In genomic region chr12:100187756-100188430, GRCm38 (mm10) we compare ENCODE assay signal across 7 mouse cellular contexts. TPM values are rescaled to one million over a fixed set of nuclear protein-coding genes. Genes with fewer than 3 reads are reported as not detected.
DNase-seq lines count a peak whose midpoint lies in the region; ATAC-seq and TF ChIP-seq lines count a peak whose summit lies in the region.

No protein-coding gene starts in this region.

- H3K4me3 ChIP-seq in spleen, adult 2 months (ENCODE audit: extremely low read depth, insufficient read depth, insufficient read length), result peak overlapping the region; percentile 70
- peak overlapping the region; percentile 62 for H3K4me3 ChIP-seq in heart, postnatal 0 days (ENCODE audit: low read depth, low read length)
- peak overlapping the region; percentile 70 for H3K4me3 ChIP-seq in limb, embryonic 10.5 days
- H3K4me3 ChIP-seq in midbrain, embryonic 14.5 days (replicated peaks; ENCODE audit: low read depth, low read length), result peak overlapping the region; percentile 64

- no peak for TF ChIP-seq EP300 in heart, postnatal 0 days (IDR thresholded peaks at IDR 0.05; ENCODE audit: low read depth)

- ATAC-seq in heart, postnatal 0 days (ENCODE audit: insufficient read depth, low read depth), result no peak
- no peak for ATAC-seq in midbrain, embryonic 14.5 days (ENCODE audit: low FRiP score, low TSS enrichment)
- ATAC-seq in monocyte, adult 5-6 weeks (replicated peaks; ENCODE audit: insufficient number of reproducible peaks, low FRiP score, low TSS enrichment, poor library complexity, severe bottlenecking), result no peak

- H3K36me3 ChIP-seq in spleen, adult 2 months (ENCODE audit: control insufficient read depth, insufficient read depth, low read length), result no peaks in the 10 kb centered on the region
- no peaks in the 10 kb centered on the region for H3K36me3 ChIP-seq in heart, postnatal 0 days (replicated peaks; ENCODE audit: control insufficient read depth, insufficient read depth, low read length)
- H3K36me3 ChIP-seq in limb, embryonic 10.5 days, result no peaks in the 10 kb centered on the region
- H3K36me3 ChIP-seq in midbrain, embryonic 14.5 days (ENCODE audit: control insufficient read depth, insufficient read depth, low read length), result no peaks in the 10 kb centered on the region

- peak overlapping the region; percentile 68 for H3K9ac ChIP-seq in heart, postnatal 0 days (replicated peaks; ENCODE audit: low read depth, low read length)
- peak overlapping the region; percentile 59 for H3K9ac ChIP-seq in midbrain, embryonic 14.5 days (replicated peaks; ENCODE audit: low read length)

- H3K4me1 ChIP-seq in spleen, adult 2 months (ENCODE audit: control insufficient read depth, insufficient read depth, insufficient read length), result peaks cover 2% of the 10 kb centered on the region; the same call in 1 of the 2 replicates
- H3K4me1 ChIP-seq in heart, postnatal 0 days (ENCODE audit: control insufficient read depth, insufficient read depth), result peaks cover 4% of the 10 kb centered on the region; the same call in 1 of the 2 replicates
- H3K4me1 ChIP-seq in limb, embryonic 10.5 days, result peaks cover 21% of the 10 kb centered on the region
- peaks cover 14% of the 10 kb centered on the region for H3K4me1 ChIP-seq in midbrain, embryonic 14.5 days (ENCODE audit: control insufficient read depth, insufficient read depth, low read length)

- H3K27me3 ChIP-seq in spleen, adult 2 months (ENCODE audit: control insufficient read depth, insufficient read depth, low read length), result no peaks in the 10 kb centered on the region
- H3K27me3 ChIP-seq in heart, postnatal 0 days (ENCODE audit: control insufficient read depth, insufficient read depth, low read length), result no peaks in the 10 kb centered on the region
- H3K27me3 ChIP-seq in limb, embryonic 10.5 days (ENCODE audit: low read depth, poor library complexity, severe bottlenecking), result no peaks in the 10 kb centered on the region
- H3K27me3 ChIP-seq in midbrain, embryonic 14.5 days (ENCODE audit: control insufficient read depth, insufficient read depth, low read length), result no peaks in the 10 kb centered on the region

- WGBS in spleen, adult 2 months, result under 1% methylated on average over 29 of the region's 29 CpGs
- WGBS in heart, postnatal 0 days, result 2% methylated on average over 29 of the region's 29 CpGs
- WGBS in limb, embryonic 10.5 days, result 2% methylated on average over 29 of the region's 29 CpGs
- 3% methylated on average over 29 of the region's 29 CpGs for WGBS in midbrain, embryonic 14.5 days

- peak; percentile 25 to 36 for DNase-seq in spleen, adult 2 months (ENCODE audit: low read depth in 1 of 2, low spot score in 2 of 2)
- DNase-seq in spleen, adult 18-20 months, result no peak
- DNase-seq in brain, embryonic 14.5 days (ENCODE audit: low read depth), result peak; percentile 54
- DNase-seq in heart, postnatal 0 days (ENCODE audit: low spot score), result peak; percentile 42
- DNase-seq in limb, embryonic 10.5 days (ENCODE audit: low spot score), result no peak
- peak; percentile 63 for DNase-seq in midbrain, embryonic 14.5 days

- peak; percentile 42; the same call in 1 of the 2 replicates for TF ChIP-seq POLR2A in spleen, adult 2 months (IDR thresholded peaks at IDR 0.05; ENCODE audit: low read depth, low read length)
- TF ChIP-seq POLR2A in brain, embryonic 14.5 days (IDR thresholded peaks at IDR 0.05; ENCODE audit: borderline replicate concordance, extremely low read depth, insufficient read depth, insufficient read length, poor library complexity, severe bottlenecking), result no peak

- no peaks in the 10 kb centered on the region for H3K9me3 ChIP-seq in heart, postnatal 0 days (replicated peaks; ENCODE audit: control insufficient read depth, low read length)
- H3K9me3 ChIP-seq in limb, embryonic 10.5 days (replicated peaks), result no peaks in the 10 kb centered on the region
- no peaks in the 10 kb centered on the region for H3K9me3 ChIP-seq in midbrain, embryonic 14.5 days (ENCODE audit: control insufficient read depth, low read length)

- TF ChIP-seq CTCF in spleen, adult 2 months (IDR thresholded peaks at IDR 0.05; ENCODE audit: extremely low read depth, insufficient read depth, insufficient read length, insufficient replicate concordance), result no peak
- no peak for TF ChIP-seq CTCF in brain, embryonic 14.5 days (IDR thresholded peaks at IDR 0.05; ENCODE audit: borderline replicate concordance, extremely low read depth, insufficient read depth, insufficient read length)
- no peak for TF ChIP-seq CTCF in heart, postnatal 0 days (IDR thresholded peaks at IDR 0.05; ENCODE audit: low read depth)

- peak overlapping the region; percentile 88 for H3K27ac ChIP-seq in spleen, adult 2 months (ENCODE audit: insufficient read depth, low read length)
- H3K27ac ChIP-seq in heart, postnatal 0 days (ENCODE audit: low read depth), result peak overlapping the region; percentile 88
- peak overlapping the region; percentile 98 for H3K27ac ChIP-seq in limb, embryonic 10.5 days
- H3K27ac ChIP-seq in midbrain, embryonic 14.5 days (replicated peaks; ENCODE audit: low read depth, low read length), result peak overlapping the region; percentile 99

- peak overlapping the region; percentile 94 for H3K4me2 ChIP-seq in heart, postnatal 0 days (ENCODE audit: low read depth, low read length)
- peak overlapping the region; percentile 89 for H3K4me2 ChIP-seq in midbrain, embryonic 14.5 days (ENCODE audit: low read length)

RNA-seq across cellular contexts. Expression of gene Calm1, which starts 11.3 kb away (rescaled TPM):
- polyA plus RNA-seq in spleen, adult 2 months (2012; rRNA removed), result 173 and 334 TPM in 2 replicates
- polyA plus RNA-seq in brain, embryonic 14.5 days (2012; rRNA removed), result 545 and 624 TPM in 2 replicates
- 236 and 375 TPM in 2 replicates for total RNA-seq in heart, postnatal 0 days (2014; rRNA removed; ENCODE audit: low replicate concordance)
- polyA plus RNA-seq in heart, postnatal 0 days (2015; fragmentation: Nextera tagmentation; extraction: Ambion mirVana), result 771 and 839 TPM in 2 replicates
- polyA plus RNA-seq in limb, embryonic 10.5 days (2016; fragmentation: Nextera tagmentation; extraction: Ambion mirVana), result 1,121 and 1,290 TPM in 2 replicates
- polyA plus RNA-seq in midbrain, embryonic 14.5 days (2014; fragmentation: Nextera tagmentation; extraction: Ambion mirVana), result 2,581 and 2,856 TPM in 2 replicates
- total RNA-seq in monocyte, adult 5-6 weeks (2017), result 1,452 to 2,258 TPM (median 2,098 TPM) in 3 replicates

RNA-seq across cellular contexts. Expression of gene Nrde2, which starts 28.4 kb away (rescaled TPM):
- 7.6 and 8.2 TPM in 2 replicates for polyA plus RNA-seq in spleen, adult 2 months (2012; rRNA removed)
- polyA plus RNA-seq in brain, embryonic 14.5 days (2012; rRNA removed), result 16.1 and 16.3 TPM in 2 replicates
- 13.7 and 16.6 TPM in 2 replicates for total RNA-seq in heart, postnatal 0 days (2014; rRNA removed; ENCODE audit: low replicate concordance)
- polyA plus RNA-seq in heart, postnatal 0 days (2015; fragmentation: Nextera tagmentation; extraction: Ambion mirVana), result 7.6 and 7.7 TPM in 2 replicates
- 15.5 and 16.3 TPM in 2 replicates for polyA plus RNA-seq in limb, embryonic 10.5 days (2016; fragmentation: Nextera tagmentation; extraction: Ambion mirVana)
- polyA plus RNA-seq in midbrain, embryonic 14.5 days (2014; fragmentation: Nextera tagmentation; extraction: Ambion mirVana), result 11.3 and 14.1 TPM in 2 replicates
- total RNA-seq in monocyte, adult 5-6 weeks (2017), result 25.2 to 42.8 TPM (median 28.1 TPM) in 3 replicates

Comparison
In these comparisons a context has a peak if more than half of its experiments do, and no peak if none do; other contexts are left out.
1. DNase-seq: peak in spleen, adult 2 months (2 of 2), brain, embryonic 14.5 days (single experiment), heart, postnatal 0 days (single experiment) and midbrain, embryonic 14.5 days (single experiment); none in spleen, adult 18-20 months (0 of 2) and limb, embryonic 10.5 days (single experiment).
2. Peak in every context shown above with its lines, with median percentiles within 50 percentile points of each other: H3K27ac ChIP-seq and H3K4me3 ChIP-seq.